Mouse (Mus musculus) R1 (cell line): ENCODE data around the gene Csnk1d.
A peak's percentile ranks its signal among the peaks of the same experiment; 100 is the strongest.

ENCODE experiments used
- DNase-seq: peaks from one replicate; pipeline ENCODE4 v3.0.0-alpha.2; 2018; ENCODE audit warnings: low read depth, low spot score

Csnk1d gene

DNA sequence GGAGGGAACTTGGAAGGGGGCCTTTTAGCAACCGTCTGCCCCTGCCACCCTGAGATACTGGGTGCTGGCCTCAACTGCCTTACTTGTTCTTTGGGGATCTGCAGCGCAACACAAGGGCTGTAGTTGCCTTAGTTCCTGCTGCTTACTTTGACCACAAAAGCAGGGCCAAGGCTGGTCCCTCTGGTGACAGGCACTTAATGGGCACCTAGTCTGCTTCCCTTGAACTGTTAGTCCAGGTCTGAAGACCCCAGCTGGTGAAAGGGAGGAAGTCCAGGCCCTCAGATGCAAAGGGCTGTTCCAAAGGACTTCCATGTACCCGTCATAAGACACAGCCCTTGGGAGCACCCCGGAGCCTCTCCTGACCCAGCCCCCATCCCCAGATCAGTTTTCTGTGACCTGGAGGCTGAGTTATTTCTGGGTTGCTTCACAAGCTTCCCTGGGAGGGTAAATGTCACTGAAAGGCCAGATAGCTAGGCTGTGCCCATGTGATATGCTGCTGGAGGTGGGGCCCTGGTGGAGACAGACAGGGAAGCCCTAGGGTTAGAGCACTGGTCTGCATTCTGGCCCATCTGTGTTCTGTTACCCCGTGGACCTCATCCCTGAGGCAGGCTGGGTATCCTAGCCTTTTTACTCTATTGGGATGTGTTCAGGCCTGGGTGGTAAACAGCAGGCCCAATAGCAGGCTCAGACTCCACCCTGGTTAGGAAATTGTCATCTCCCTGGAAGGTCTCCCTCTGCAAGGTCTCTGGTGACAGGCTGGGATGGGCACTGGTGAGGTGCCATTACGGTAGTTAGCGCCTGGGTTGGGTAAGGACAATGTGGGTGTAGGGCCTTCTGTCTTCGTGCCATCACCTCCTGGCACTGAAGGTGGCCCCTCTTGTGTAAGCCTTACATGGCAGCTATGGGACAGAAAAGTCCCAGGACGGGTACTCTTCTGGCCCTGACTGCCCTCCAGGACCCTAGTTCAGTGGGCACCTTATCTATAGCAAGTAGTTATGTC is 39.1 kb downstream of the Csnk1d start:
- no peak for DNase-seq

DNA sequence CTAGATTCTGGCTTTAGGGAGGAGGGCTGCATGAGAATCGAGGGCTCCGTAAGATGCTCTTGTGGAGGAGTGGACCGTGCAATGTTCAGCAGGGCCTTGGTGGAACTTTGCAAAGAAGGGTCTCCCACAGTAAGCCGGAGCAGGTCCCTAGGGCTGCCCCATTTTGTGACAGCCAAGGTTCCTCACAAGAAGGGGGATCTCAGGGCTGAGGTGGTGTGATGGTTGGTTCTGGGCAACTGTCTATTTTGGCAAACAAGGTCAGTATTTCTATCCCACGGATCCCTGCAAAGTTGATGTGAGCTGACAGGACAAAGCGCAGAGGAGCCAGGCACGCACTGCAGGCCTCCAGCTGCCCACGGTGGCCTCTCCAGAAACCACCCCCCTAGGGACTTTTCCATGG is 39.9 kb downstream of the Csnk1d start:
- no peak for DNase-seq

DNA sequence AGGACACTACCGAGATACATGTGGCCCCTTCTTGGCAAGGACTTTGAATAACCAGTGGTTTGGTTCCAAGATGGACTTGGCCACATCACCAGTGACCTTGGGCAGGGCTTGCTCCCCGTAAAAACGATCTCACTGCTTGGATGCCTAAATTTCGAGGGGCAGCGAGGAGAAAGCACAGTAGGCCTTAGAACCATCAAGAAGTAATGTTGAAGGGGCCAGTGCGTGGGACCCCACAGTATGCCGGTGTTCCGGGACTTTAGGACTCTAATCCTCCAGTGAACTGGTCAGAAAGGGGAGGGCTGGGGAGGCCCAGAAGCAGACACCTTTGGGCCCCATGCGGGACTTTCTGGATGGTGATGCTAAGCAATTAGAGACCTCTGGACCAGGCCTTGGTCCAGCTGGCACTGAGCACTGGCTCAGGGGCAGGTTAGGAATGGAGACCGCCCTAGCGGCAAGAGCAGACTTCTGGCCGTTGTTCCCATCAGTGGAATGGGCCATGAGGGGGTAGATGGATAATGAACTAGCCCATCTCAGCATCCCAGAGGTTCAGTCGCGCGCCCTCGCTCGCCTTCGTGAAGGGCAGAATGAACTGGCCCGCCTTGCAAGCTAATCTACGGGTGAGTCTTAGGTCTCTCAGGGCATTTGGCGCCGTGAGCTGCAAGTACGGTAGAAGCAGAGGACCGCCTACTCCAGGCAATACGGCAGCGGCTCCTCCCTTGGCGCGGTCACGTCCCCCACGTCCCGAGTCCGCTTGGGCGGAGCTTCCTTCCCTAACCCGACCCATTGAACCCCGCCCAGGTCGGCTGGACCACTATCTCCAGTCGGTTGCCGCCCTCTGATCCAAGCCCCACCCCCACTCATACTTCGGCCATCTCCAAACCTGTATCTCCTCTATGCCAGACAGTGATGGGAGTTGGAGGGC is 40.6 kb downstream of the Csnk1d start:
- DNase-seq = peak; percentile 97

DNA sequence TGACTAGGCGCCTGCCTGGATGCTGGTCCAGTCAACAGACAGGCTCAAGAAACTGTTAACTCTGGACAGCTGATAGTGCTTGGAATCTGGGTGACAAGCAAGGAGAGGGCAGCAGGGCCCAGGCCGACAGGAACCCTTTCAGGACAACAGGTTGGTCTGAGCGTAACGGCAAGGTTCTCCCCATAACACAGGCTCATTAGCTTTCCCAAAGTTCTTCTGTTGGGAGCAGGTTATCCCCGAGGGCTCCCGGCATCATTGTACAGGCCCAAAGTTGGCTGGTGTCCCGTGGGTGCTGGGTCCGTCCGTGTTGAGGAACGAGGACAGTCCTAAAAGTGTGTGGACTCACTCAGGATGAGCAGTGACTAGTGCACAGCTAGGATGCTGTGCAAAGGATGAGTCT is 41.3 kb downstream of the Csnk1d start:
- DNase-seq = no peak

DNA sequence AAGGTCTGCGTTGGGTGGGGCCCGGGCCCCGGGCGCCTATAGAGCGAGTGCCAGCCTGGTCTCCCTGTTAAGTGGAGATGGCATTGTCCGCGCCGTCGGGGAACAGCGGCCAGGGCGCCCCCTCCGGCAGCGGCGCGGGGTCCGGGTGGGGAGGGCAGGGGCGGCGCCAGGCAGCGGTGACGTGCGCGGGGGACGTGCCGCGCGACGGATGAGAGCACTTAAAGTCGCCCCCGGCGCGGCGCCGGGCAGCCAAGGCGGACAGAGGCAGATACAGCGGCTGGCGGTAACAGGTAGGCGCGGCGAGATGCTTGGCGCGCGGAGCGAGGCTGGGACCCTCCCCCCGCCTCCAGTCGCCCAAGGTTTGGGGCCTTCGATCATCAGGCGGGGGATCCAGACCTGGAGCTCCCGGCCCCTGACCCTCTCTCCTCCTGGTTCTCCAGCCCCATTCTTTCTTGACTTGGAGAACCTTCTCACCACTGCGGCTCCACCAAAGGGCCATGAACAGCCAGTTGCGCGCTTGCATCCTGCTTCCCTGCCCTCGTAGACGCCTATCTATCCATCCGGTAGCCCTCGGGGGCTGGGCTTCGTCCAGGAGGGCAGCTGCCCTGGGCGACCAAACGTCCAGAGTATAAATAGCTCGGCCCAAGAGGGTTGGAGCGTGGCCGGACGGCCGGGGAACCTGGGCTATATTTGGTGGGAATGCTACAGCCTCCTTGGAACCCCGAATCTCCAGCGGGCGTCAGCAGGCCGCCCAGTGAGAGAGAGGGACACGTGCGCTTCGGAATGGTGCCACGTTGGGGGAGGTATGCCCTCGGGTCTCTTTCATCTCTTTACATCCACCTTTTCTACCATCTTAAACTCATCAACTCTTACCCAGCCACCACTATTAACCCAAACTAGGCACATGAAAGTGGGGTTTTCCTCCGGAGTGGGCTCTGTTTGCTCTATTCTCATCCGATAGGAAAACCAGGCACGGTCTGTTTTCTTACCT is 42.0 kb downstream of the Csnk1d start:
- peak; percentile 68 for DNase-seq

DNA sequence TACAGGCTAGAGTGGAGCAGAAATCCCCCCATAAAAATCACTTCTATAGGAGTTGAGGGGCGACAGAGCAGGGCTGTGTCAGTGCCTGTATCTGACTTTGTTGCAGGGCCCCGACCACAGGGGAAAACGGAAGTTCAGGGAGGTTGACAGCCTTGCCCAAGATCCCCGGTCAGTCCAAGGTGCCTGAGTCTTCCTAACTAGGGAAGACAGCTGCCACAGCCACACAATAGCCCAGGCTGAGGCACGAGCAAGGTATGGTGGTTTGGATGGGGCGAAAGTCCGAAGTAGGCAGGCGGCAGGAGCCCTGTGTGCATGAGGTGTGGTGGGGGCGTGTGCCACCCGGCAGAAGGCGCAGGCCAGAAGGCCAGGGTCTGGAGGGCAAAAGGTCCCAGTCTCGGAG is 42.8 kb downstream of the Csnk1d start, which contains the start of gene Slc16a3:
Gene Slc16a3, plus strand, starts transcription at position 153 of the 400 bp plus-strand sequence.
- peak; percentile 24 for DNase-seq

DNA sequence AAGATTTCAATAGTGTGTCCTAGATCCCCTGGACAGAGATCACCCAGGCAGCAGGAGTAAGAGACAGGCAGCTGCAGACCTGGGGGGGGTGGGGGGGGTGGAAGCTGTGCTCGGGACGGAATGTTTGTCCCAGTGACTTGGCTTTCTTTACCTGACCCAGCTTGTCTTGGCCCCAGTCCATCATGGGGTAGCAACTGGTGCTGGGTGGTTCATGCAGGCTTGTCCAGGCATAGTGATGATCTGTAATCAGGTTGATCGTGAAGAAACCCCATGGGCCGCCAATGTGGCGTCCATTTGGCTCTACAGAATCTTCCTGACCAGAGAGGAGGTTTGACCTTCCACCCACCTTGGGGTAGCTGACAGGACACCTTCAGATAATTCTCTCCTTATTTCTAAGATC is 45.2 kb downstream of the Csnk1d start:
- no peak for DNase-seq

DNA sequence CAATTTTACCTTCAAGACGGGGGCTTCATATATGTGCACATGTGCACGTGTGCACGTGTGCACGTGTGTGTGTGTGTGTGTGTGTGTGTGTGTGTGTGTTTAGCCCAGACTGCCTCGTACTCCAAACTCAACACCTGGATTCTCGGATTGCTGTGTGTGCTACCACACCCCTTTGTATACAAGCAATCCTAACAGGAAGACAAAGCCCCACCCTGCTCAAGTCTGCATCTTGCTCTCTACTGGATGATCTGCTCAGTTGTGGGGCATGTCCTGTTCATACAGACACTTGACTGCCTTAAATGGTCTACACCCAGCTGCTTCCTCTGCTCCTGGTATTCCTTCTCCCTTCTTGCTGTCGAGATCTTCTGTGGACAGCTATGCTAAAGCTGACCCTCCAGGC is 45.9 kb downstream of the Csnk1d start:
- DNase-seq = peak; percentile 64

DNA sequence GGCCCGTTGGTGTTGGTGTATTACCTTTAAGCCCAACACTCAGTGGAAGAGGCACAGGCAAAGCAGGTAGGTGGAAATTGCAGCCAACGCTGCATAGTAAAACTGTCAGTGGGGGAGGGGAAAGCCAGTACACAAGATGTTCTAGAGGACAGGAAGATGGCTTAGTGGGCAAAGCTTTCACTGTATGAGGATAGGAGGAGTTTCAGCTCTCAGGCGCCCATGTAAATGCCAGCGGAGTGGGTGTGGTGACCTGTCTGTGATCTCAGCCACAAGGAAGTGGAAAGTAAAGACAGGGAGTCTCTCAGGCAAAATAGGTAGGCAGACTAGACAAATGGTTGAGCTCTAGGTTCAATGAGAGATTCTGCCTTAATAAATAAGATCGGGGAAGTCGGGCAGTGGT is 50.2 kb downstream of the Csnk1d start:
- no peak for DNase-seq

DNA sequence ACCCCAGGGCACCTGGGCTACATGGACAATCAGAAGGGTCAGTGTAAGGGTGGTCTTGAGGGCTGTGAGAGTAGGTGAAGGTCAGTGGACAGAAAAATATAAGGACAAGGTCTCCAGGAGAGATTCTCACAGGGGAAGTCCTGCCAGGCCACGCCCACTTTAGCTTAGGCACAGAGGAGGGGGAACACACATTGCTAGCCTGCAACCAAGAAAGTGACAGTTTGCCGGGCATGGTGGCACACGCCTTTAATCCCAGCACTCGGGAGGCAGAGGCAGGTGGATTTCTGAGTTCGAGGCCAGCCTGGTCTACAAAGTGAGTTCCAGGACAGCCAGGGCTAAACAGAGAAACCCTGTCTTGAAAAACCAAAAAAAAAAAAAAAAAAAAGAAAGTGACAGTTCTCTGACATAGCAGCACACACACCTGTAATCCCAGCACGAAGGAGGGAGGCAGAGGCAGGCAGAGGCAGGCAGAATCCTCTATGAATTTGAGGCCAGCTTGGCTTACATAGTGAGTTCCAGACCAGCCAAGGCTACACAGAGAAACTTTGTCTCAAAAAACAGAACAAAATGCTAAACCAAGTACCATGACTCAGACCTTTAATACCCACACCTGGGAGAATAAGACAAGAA is 51.3 kb downstream of the Csnk1d start:
- DNase-seq = no peak

DNA sequence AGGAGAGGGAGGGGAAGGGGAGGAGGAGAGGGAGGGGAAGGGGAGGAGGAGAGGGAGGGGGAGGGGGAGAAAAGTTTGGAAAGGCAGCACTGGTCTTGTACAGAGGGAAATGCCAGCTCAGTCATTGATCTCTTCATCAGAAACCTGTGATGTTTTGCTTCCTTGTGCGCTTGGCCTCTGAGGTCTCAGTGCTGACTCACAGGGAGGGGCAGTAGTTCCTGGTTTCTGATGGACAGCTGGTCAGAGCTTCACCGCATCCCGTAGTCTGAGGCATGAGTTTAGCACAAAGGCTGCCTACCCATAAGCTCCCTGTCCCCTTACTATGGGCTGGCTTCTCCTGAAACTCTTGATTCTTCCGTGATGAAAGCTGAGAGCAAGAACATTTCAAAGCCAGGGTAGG is 52.3 kb downstream of the Csnk1d start:
- peak; percentile 40 for DNase-seq

DNA sequence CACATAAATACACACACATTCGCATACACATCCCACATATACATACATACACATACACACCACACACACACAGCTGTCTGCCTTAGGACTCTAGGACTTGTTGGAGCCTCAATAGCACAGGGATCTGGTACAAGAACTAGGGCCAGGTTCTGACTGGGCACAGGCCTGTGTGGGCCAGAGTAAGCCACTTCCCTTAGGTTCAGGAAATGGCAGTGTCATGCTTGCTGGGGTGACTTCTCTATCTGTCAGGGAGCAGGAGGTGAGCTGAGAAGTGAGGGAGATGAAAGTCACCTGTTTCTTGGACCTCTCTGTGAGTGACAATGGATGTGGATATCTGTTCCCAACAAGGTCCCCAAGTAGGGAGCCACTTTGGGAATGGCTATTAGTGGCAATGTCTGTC is 53.2 kb downstream of the Csnk1d start:
- no peak for DNase-seq

DNA sequence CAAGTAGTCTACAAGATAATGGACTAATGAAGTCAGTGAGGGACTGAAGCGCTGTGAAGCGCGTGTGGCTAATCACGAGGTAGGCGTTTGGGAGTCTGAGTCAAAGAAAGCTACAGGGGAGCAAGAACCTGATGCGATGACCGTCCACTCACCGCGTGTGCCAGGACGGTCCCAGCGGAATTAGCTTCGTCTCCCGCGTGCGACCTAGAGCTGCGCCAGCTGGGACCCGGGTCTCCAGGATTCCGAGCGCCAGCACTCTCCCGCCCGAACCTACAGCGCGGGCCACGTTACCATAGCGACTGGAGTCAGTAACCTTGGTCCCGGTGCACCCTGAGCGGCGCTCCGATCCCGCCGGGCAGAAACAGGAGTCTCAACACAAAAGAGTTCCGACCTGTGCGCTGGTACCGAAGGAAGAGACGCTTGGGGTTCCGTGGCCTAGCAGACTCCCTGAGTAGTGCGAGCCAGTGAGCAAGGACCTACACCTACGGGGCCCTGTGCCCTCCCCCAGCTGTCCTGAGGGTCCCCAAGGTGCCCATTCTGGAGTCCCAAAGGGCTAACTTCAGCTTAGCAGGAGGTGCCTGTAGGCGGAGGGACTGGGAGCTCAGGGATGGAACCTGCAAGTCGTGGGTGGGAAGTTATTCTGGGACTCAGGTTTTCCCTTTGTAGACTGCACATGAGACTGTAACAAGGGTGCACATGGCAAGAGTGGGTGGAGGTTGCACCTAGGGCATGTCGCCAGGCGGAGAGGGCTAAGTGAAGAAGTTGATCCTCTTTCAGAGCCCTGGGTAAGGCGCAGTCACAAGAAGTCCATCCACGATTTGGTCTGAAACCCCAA is 58.3 kb downstream of the Csnk1d start, which contains the start of gene Ccdc57:
Gene Ccdc57, minus strand, starts transcription at position 309 of the 835 bp plus-strand sequence.
- DNase-seq = peak; percentile 96

DNA sequence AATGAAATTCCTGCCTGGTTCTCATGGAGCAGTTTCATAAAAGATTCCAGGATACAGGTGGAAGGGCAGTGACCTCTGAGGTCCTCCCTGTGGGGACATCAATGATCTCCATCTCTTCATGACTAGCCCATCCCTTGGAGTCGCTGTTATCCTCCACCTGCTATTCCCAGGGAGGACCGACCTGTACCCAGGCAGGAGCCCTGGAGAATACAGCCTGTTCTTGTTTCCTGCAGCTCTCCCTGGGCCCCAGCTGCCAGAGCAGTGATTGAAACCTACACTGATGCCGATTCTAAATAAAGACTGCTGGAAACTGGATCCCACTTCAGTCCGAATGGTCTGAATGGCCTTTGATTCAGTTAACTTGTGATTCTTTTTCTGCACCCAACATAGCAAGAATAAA is 59.7 kb downstream of the Csnk1d start:
- no peak for DNase-seq

DNA sequence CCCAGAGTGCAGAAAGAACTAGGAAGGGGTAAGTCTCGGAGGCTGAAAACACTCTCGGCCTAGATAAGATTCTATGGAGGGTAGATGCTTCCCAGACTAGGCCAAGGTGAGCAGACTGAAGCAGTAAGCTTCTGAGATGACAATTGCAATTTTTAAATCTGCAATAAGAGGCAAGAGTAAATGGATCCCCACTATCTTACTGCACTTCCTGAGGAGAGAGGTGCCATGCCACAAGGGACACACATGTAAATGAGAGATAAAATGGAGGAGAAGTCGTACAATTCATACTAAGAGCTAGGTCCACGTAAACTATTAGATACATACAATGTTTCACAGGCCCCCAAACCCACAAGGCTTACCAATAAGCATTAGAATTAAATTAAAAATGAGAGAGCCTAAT is 62.7 kb downstream of the Csnk1d start:
- DNase-seq = no peak

DNA sequence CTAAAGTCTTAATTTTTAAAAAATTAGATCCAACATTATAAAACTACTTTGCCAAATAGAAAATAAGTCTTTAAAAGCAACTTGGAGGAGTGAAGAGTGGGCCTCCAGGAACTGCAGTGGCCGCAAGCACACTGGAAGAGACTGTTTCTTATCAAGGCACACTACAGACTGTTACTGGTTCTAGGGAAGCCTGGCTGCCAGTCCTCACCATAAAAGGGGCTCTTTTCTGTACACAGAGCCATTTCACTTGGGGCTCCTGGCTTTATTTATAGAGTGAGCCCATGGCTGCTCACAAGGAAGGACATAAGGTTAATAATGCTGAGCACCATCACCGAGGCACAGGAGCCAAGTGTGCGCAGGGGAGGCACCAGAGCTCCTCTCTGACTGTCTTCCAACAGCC is 68.6 kb downstream of the Csnk1d start:
- no peak for DNase-seq

DNA sequence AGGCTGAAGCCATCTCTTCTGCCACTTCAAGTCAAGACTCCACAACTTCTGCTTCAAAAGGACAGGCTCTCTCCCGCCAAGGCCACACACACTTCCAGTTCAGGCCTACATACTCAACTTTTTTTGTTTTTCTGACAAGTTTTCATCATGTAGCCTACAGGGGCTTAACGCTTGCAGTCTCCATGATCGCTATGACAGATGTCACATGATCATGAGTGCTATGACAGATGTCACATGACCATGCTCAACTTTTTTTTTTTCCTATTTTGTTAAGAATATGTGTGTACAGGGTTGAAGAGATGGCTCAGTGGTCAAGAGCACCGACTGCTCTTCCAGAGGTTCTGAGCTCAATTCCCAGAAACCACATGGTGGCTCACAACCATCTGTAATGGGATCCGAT is 73.4 kb downstream of the Csnk1d start:
- DNase-seq = no peak

DNA sequence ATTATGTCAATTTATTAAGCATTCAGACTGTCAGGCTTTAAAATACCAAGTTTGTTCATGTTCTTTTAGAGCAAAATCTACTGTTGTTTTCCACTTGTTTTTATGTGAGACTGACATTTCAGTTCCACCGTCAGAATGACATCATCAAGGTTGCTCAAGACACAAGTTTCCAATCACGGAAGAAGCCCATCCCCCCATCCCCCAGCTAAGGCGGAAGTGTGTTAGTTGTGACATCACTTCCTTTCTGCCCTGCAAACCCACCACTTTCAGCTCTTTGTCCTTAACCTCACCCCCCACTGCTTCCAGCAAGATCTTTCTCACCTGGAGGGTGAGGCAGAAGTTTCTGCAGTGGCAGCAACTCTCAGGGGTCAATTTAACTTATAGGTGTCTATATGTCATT is 74.7 kb downstream of the Csnk1d start:
- peak; percentile 85 for DNase-seq

DNA sequence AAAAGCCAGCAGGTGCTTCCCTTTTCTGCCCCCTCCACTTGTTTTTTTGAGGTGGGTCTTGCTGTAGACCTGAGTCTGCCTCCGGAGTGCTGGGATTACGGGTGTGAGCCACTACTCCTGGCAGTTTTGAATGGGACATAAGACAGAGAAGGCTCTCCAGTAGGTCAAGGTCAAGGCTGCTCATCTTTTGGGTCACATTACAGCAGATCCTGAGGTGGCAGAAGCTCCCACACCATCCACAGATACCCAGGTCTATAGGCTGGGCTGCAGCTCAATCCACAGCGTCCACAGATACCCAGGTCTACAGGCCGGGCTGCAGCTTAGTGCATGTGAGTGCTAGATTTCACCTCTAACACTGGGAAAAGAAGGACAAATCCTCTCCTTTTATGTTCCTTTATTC is 77.3 kb downstream of the Csnk1d start:
- DNase-seq = no peak
